Mouse (Mus musculus) mesoderm, embryonic 11.5 days (tissue): ENCODE measurements at regions not wholly inside any gene's neighbourhood (a gene's known extent, or its start where the extent isn't known, plus 50 kb on each side); places are given as distances from the start of the nearest gene placed in this dataset.
A peak's percentile ranks its signal among the peaks of the same experiment; 100 is the strongest.

Experiments used
- DNase-seq: peaks from one replicate; pipeline ENCODE4 v3.0.0-alpha.2; 2012; ENCODE audit warnings: low read depth, low spot score

DNA sequence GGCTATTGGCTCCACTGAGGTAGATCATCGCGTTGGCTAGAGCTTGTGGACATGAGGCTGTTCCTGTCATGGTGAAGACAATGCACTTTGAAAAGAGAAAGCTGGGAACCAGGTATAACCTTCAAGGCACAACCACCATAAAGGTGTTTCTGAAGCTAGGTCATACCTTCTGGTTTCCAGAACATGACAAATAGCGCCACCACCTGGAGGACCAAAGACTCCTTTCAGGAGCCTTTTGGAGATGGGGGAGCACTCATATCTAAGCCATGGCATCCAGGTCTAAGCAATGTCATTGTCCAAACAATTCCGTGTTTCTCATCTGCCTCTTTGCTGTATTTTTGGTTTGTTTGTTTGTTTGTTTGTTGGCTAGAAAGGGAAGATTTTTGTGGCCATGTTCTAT is 113.7 kb upstream of the Lsm14a start:
- no peak for DNase-seq

DNA sequence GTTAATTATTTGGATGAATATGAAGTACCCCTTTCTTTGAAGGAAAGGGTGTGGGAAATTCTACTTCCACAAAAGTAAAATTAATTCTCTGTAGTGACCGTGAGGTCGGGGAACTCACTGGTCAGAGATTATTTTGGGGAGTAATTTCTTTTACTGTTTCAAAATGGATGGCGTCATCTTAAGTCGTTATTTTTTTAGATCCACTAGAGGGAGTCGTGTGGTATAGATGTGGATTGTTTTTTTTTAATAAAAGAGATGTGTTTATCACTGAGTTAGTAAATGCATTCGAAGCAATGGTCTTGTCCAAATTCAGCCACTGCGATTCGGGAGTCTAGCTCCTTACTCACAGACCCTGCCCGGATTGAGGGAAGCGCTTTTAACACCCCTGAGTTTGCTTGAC is 100.8 kb upstream of the Lsm14a start:
- peak; percentile 9 for DNase-seq

DNA sequence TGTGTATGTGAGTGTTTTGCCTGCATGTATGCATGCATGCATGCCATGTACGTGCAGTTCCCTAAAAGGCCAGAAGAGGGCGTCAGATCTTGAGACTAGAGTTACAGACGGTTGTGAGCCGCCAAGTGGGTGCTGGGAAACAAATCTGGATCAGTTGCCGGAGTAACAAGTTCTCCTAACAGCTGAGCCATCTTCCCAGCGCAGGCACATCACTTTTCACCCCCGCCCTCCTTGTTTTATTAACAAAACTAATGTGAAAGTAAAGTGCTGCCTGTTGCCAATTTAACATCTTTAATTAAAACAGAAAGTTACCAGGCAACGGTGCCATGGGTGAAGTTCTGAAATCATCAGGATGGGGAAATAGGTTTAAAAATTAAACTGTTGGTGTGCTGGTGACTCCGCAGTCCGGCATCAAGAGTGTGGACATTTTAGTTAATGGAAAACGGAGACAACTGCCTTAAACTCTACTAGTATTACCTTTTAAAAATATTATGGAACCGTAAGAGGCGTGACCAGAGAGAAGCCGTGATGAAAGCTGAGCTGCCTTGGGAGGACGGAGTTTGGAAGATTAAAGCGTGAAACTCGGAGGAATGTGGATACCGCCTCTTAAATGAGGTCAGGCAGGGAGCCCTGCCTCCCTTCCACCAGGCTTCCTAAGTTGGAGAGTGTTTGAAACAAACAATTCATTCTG is 91.9 kb upstream of the Lsm14a start:
- DNase-seq, result peak; percentile 28

DNA sequence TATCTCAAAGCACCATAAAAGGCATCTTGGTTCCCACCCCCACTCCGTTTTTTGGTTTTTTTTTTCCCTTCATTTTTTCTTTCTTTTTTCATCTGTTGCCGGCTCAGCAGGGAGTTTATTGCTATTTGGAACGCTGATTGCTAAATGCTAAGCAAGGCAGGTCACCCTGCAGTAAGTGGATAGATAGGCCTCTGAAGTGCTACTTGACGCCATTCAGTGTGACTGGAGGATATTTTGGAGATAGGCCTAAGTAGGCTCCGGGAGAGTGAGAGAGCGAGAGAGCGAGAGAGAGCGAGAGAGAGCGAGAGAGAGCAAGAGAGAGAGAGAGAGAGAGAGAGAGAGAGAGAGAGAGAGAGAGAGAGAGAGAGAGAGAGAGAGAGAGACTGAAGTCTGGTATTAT is 90.3 kb upstream of the Lsm14a start:
- DNase-seq, result no peak

DNA sequence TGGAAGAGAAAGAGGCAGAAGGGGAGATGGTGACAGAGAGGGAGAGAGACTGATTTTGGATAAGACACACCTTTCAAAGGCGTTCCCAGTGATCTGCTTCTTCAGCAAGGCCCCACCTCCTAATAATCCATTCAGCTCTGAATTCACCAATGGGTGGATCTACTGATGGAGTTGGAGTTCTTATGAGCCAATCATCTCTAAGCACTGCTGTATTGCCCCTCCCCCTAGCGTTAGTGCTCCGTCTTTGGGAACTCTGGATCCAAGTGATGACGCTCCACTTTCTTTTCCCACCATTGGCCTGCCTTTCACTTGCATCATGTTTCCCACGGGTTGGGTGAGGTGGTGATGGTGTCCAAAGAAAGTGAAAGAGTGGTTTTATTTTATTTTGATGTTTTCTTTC is 87.7 kb upstream of the Lsm14a start:
- no peak for DNase-seq

DNA sequence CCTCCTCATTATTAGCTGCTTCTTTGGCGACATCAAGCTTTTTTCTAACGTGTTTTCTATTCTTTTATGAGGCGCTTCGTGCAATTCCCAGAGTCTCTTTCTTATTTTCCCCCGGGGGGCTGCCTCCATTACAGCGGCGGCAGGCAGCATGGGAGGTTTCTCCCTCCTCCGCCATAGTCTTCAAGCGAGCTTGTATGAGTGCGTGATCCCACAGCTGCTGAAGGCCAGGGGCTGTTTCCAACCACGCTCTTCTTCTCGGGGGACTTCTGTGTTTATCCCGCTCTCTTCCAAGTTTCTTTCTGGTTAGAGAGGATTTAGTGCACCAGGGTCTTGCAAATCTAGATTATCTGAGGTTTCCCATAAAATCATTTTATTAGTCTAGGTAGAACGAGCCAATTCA is 77.9 kb upstream of the Lsm14a start:
- DNase-seq, result no peak

DNA sequence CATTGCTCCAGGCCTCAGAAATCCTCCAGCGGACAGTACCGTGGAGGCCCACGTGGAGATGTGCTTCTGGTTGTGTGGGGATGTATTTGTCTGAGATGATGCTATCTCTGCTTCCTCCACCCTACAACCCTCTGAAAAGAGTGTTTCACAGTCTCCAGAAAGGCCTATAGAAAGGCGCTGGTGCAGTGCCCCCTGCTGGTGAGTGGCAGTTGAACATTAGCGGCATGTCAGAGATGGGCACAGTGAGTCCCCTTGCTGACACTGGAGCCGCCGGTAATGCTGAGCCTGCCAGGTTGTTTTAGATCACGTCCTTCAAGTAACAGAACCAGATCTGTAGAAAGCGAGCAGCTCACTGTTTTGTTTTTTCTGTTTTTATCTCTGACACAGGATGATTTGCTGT is 69.0 kb upstream of the Lsm14a start:
- DNase-seq, result peak; percentile 14

DNA sequence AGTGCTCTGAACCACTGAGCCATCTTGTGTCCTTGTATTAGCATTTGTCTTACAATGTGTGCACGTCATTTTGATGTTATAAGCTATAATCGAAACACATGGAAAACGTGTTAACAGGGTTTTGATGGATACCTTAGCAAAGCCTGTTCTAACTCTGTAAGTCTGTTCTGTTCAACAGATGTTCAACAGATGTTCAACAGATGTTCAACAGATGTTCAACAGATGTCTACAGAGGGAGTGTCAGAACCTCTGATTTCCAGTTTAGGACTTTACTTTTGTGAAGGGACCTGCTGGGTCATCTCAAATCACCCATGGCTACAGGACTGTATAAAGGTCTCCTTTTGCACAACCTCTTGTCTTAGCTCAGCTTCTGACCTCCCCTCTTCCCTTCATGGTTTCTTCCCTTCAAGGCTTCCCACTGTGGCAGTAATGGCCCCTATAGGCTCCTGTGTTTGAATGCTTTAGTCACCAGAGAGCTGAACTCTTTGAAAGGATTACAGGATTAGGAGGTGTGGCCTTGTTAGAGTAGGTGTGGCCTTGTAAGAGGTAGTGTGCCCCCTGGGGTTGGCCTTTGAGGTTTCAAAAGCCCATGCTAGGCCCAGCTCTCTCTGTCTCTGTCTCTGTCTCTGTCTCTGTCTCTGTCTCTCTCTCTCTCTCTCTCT is 66.8 kb upstream of the Lsm14a start:
- peak; percentile 43 for DNase-seq

DNA sequence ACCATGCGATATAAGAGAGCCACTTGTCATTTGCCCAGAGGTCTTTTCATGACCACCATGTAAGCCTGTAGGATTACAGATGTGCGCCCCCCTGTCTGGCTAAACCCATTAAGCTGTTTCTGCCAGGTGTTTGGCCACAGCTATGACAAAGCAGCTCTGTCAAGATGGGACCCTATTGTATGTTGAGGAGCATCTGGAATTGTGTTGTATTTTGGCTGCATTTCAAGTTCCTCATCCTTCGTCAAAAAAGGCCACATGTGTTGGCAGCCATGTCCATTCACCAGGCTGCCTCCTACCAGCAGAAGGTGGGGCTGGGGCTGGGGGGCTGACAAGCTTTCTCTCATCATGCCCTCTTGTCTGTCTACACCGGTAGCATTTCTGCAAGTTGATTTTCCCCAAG is 65.7 kb upstream of the Lsm14a start:
- no peak for DNase-seq

DNA sequence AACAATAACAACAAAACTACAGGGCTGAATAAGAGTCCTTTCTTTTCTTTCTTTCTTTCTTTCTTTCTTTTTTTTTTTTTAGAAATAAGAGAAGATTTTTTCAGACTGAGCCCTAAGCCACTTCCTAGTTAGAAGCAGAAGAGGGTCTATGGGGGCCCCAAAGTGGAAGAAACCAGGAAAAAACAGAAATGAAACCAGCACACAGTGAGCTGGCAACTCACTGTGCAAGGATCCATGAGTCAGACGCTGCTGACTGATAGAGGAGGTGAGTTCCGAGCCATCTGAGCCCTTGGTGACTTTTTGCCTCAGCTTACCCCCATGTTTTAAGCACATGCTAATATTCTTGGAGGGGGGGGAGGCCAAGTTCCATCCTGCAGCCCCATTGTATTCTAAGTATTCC is 55.2 kb upstream of the Lsm14a start:
- no peak for DNase-seq

DNA sequence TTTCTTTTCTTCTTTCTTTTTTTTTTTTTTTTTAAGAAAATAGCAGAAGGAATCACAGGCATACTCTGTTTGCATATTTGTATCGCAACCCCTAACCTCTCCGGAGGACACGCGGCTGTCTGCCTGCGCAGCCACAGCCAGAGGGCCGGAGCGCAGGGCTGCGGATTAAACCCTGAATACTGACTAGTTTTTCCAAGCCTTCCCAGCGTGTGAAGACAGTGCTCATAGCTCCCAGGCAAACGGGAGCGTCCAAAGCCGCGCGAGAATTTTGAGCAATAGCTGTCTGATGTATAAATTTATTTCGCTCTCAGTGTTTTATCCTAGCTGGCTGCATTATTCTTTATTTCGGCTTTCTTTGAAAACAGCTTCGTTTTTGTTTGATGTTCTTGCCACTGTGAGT is 51.1 kb upstream of the Lsm14a start:
- DNase-seq, result no peak
